Mouse (Mus musculus) olfactory bulb, adult 2 months (tissue): ENCODE results near the gene Adora1.

Experiments used
- CTCF ChIP-seq: fragments of 200-500 bp; IDR thresholded peaks from 2 replicates; pipeline ENCODE4 v1.5.1; 2012; ENCODE audit warnings: low read depth, mild to moderate bottlenecking, low read length, moderate library complexity; ENCODE audit not compliant: insufficient read depth
- POLR2A ChIP-seq: fragments of 200-500 bp; IDR thresholded peaks from 2 replicates; pipeline ENCODE4 v1.6.1; 2012; ENCODE audit warnings: mild to moderate bottlenecking, low read depth, low read length, moderate library complexity; ENCODE audit not compliant: insufficient read depth

DNA sequence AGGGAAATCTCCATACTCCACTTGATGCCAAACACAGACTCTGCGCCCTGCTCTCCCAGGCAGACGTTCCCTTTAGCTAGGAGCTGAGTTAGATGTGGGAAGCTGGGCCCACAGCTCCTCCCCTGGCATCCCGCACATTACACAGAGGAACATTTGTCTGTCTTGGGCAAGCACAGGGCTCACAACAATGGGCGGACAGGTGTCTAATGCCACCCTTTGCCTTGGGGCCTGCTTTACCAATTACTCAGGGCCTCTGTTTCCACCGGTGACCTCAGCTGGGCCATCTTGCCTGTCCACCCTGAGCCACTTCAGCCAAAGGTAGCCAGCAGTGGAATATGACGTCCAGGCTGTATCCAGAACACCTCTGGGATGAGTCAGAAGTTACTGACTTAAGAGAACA lies 73.8 kb downstream of the Adora1 start:
- TF ChIP-seq POLR2A (no peak), CTCF (no peak)
